Mouse (Mus musculus): ENCODE measurements at regions not wholly inside any gene's neighbourhood (a gene's known extent, or its start where the extent isn't known, plus 50 kb on each side); places are given as distances from the start of the nearest gene placed in this dataset.

- H3K79me2 ChIP-seq (ENCODE audit: control insufficient read depth, insufficient read depth, low read length): no peaks in the 10 kb centered on the region
- no peak overlapping the region for H3K4me3 ChIP-seq (ENCODE audit: insufficient read depth, low read depth, low read length)
- no peak for DNase-seq (ENCODE audit: extremely low read depth, low read depth, low spot score)
- H3K9ac ChIP-seq (ENCODE audit: low read depth, low read length): no peak overlapping the region
- no peak overlapping the region for H3K27ac ChIP-seq (replicated peaks; ENCODE audit: insufficient read depth, low read depth, low read length)
- no peaks in the 10 kb centered on the region for H3K27me3 ChIP-seq (ENCODE audit: control insufficient read depth, insufficient read depth, low read length)
- TF ChIP-seq CTCF (IDR thresholded peaks at IDR 0.05; ENCODE audit: low read depth, low read length) (no peak), POLR2A (IDR thresholded peaks at IDR 0.05; ENCODE audit: extremely low read depth, insufficient read depth, low read length) (no peak)
- WGBS: 50% methylated on average over 9 of the region's 9 CpGs
- no peaks in the 10 kb centered on the region for H3K4me1 ChIP-seq (ENCODE audit: control insufficient read depth, insufficient read depth, low read length)
- H3K36me3 ChIP-seq (ENCODE audit: control insufficient read depth, insufficient read depth, low read length): no peaks in the 10 kb centered on the region
These were observed 94.0 kb downstream of the Cct8l1 start for GRCm38 (mm10) chr5:25609911-25610310.

GRCm38 (mm10) chr5:25602123-25602522 lies 86.3 kb downstream of the Cct8l1 start:
- no peak overlapping the region for H3K4me3 ChIP-seq (ENCODE audit: insufficient read depth, low read depth, low read length)
- H3K27me3 ChIP-seq (ENCODE audit: control insufficient read depth, insufficient read depth, low read length): no peaks in the 10 kb centered on the region
- 59% methylated on average over 2 of the region's 2 CpGs for WGBS
- no peak overlapping the region for H3K27ac ChIP-seq (replicated peaks; ENCODE audit: insufficient read depth, low read depth, low read length)
- H3K79me2 ChIP-seq (ENCODE audit: control insufficient read depth, insufficient read depth, low read length): no peaks in the 10 kb centered on the region
- H3K9ac ChIP-seq (ENCODE audit: low read depth, low read length): no peak overlapping the region
- H3K4me1 ChIP-seq (ENCODE audit: control insufficient read depth, insufficient read depth, low read length): no peaks in the 10 kb centered on the region
- H3K36me3 ChIP-seq (ENCODE audit: control insufficient read depth, insufficient read depth, low read length): no peaks in the 10 kb centered on the region
- DNase-seq (ENCODE audit: extremely low read depth, low read depth, low spot score): no peak
- TF ChIP-seq CTCF (IDR thresholded peaks at IDR 0.05; ENCODE audit: low read depth, low read length) (no peak), POLR2A (IDR thresholded peaks at IDR 0.05; ENCODE audit: extremely low read depth, insufficient read depth, low read length) (no peak)

- no peak overlapping the region for H3K9ac ChIP-seq (ENCODE audit: low read depth, low read length)
- TF ChIP-seq CTCF (IDR thresholded peaks at IDR 0.05; ENCODE audit: low read depth, low read length): no peak
- no peak for TF ChIP-seq POLR2A (IDR thresholded peaks at IDR 0.05; ENCODE audit: extremely low read depth, insufficient read depth, low read length)
- no peak overlapping the region for H3K27ac ChIP-seq (replicated peaks; ENCODE audit: insufficient read depth, low read depth, low read length)
- 86% methylated on average over 1 of the region's 1 CpGs for WGBS
- H3K4me3 ChIP-seq (ENCODE audit: insufficient read depth, low read depth, low read length): no peak overlapping the region
- no peaks in the 10 kb centered on the region for H3K79me2 ChIP-seq (ENCODE audit: control insufficient read depth, insufficient read depth, low read length)
- H3K27me3 ChIP-seq (ENCODE audit: control insufficient read depth, insufficient read depth, low read length): no peaks in the 10 kb centered on the region
- H3K36me3 ChIP-seq (ENCODE audit: control insufficient read depth, insufficient read depth, low read length): no peaks in the 10 kb centered on the region
- H3K4me1 ChIP-seq (ENCODE audit: control insufficient read depth, insufficient read depth, low read length): no peaks in the 10 kb centered on the region
- DNase-seq (ENCODE audit: extremely low read depth, low read depth, low spot score): no peak
These were observed 83.5 kb downstream of the Cct8l1 start for GRCm38 (mm10) chr5:25599363-25599762.

- no peak overlapping the region for H3K4me3 ChIP-seq (ENCODE audit: insufficient read depth, low read depth, low read length)
- no peaks in the 10 kb centered on the region for H3K4me1 ChIP-seq (ENCODE audit: control insufficient read depth, insufficient read depth, low read length)
- no peak for DNase-seq (ENCODE audit: extremely low read depth, low read depth, low spot score)
- no peaks in the 10 kb centered on the region for H3K27me3 ChIP-seq (ENCODE audit: control insufficient read depth, insufficient read depth, low read length)
- no peak overlapping the region for H3K9ac ChIP-seq (ENCODE audit: low read depth, low read length)
- 89% methylated on average over 6 of the region's 6 CpGs for WGBS
- no peaks in the 10 kb centered on the region for H3K36me3 ChIP-seq (ENCODE audit: control insufficient read depth, insufficient read depth, low read length)
- TF ChIP-seq CTCF (IDR thresholded peaks at IDR 0.05; ENCODE audit: low read depth, low read length) (no peak), POLR2A (IDR thresholded peaks at IDR 0.05; ENCODE audit: extremely low read depth, insufficient read depth, low read length) (no peak)
- H3K27ac ChIP-seq (replicated peaks; ENCODE audit: insufficient read depth, low read depth, low read length): no peak overlapping the region
- H3K79me2 ChIP-seq (ENCODE audit: control insufficient read depth, insufficient read depth, low read length): no peaks in the 10 kb centered on the region
These were observed 81.9 kb downstream of the Cct8l1 start for GRCm38 (mm10) chr5:25597786-25598185.

- TF ChIP-seq POLR2A (IDR thresholded peaks at IDR 0.05; ENCODE audit: extremely low read depth, insufficient read depth, low read length) (no peak), CTCF (IDR thresholded peaks at IDR 0.05; ENCODE audit: low read depth, low read length) (no peak)
- Histone ChIP-seq H3K4me1 (ENCODE audit: control insufficient read depth, insufficient read depth, low read length) (no peaks in the 10 kb centered on the region), H3K27ac (replicated peaks; ENCODE audit: insufficient read depth, low read depth, low read length) (no peak overlapping the region), H3K9ac (ENCODE audit: low read depth, low read length) (no peak overlapping the region), H3K79me2 (ENCODE audit: control insufficient read depth, insufficient read depth, low read length) (no peaks in the 10 kb centered on the region), H3K4me3 (ENCODE audit: insufficient read depth, low read depth, low read length) (no peak overlapping the region), H3K36me3 (ENCODE audit: control insufficient read depth, insufficient read depth, low read length) (no peaks in the 10 kb centered on the region), H3K27me3 (ENCODE audit: control insufficient read depth, insufficient read depth, low read length) (no peaks in the 10 kb centered on the region)
- DNase-seq (ENCODE audit: extremely low read depth, low read depth, low spot score): no peak
These were observed 75.8 kb downstream of the Cct8l1 start for GRCm38 (mm10) chr5:25591709-25592108.

All from liver, adult 2 months (tissue).